Mouse (Mus musculus) left cerebral cortex, postnatal 25 days (tissue): ENCODE measurements at regions not wholly inside any gene's neighbourhood (a gene's known extent, or its start where the extent isn't known, plus 50 kb on each side); places are given as distances from the start of the nearest gene placed in this dataset.

ENCODE experiments used
- DNase-seq, 2 experiments: peaks; one replicate each; pipeline ENCODE4 v3.0.0; 2022; ENCODE audit warnings: low spot score in 2 of 2, mixed read lengths in 1 of 2
- intact Hi-C: fragments of 180-260 bp; cut with DNase I; formaldehyde crosslinking; loops from one replicate; pipeline ENCODE4 v1.15.1; 2025

GRCm38 (mm10) chr8:116383036-116383435, 121.7 kb upstream of the Dynlrb2 start:
- intact Hi-C loops = no loop called here
- DNase-seq = no peak

- intact Hi-C loops = no loop called here
- no peak for DNase-seq
These were observed 124.2 kb upstream of the Dynlrb2 start for GRCm38 (mm10) chr8:116380601-116381000.

- intact Hi-C loops = no loop called here
- no peak for DNase-seq
These were observed 124.9 kb upstream of the Dynlrb2 start for GRCm38 (mm10) chr8:116379851-116380250.

GRCm38 (mm10) chr8:116375758-116376157, 129.0 kb upstream of the Dynlrb2 start:
- DNase-seq = peak in 1 of 2 experiments; percentile 68
- intact Hi-C loops = no loop called here

GRCm38 (mm10) chr8:116373063-116373462, 131.7 kb upstream of the Dynlrb2 start:
- DNase-seq = peak in 1 of 2 experiments; percentile 24
- intact Hi-C loops = no loop called here

- DNase-seq = peak; percentile 26 to 82
- intact Hi-C loops = no loop called here
These were observed 132.2 kb upstream of the Dynlrb2 start for GRCm38 (mm10) chr8:116372574-116372973.

GRCm38 (mm10) chr8:116372056-116372455, 132.7 kb upstream of the Dynlrb2 start:
- DNase-seq = no peak
- intact Hi-C loops = no loop called here

GRCm38 (mm10) chr8:116367491-116367890, 137.3 kb upstream of the Dynlrb2 start:
- DNase-seq = no peak
- intact Hi-C loops = loop anchor here (10.0 kb wide), 1 partner anchor 1913 kb away; no protein-coding TSS in a partner anchor

GRCm38 (mm10) chr8:116366706-116367105, 138.1 kb upstream of the Dynlrb2 start:
- DNase-seq = no peak

GRCm38 (mm10) chr8:116364751-116365150, 140.0 kb upstream of the Dynlrb2 start:
- DNase-seq = no peak
- intact Hi-C loops = loop anchor here (10.0 kb wide), 1 partner anchor 1910 kb away; no protein-coding TSS in a partner anchor

More at GRCm38 (mm10) chr8:116366706-116367105, 138.1 kb upstream of the Dynlrb2 start:
- intact Hi-C loops = loop anchor here (10.0 kb wide), 1 partner anchor 1912 kb away; no protein-coding TSS in a partner anchor

GRCm38 (mm10) chr8:116364172-116364571, 140.6 kb upstream of the Dynlrb2 start:
- no peak for DNase-seq
- intact Hi-C loops = loop anchor here (10.0 kb wide), 1 partner anchor 1909 kb away; no protein-coding TSS in a partner anchor

- DNase-seq = no peak
- intact Hi-C loops = loop anchor here (10.0 kb wide), 1 partner anchor 1908 kb away; no protein-coding TSS in a partner anchor
These were observed 142.4 kb upstream of the Dynlrb2 start for GRCm38 (mm10) chr8:116362351-116362750.

GRCm38 (mm10) chr8:116359761-116360160, 145.0 kb upstream of the Dynlrb2 start:
- no peak for DNase-seq
- intact Hi-C loops = loop anchor here (10.0 kb wide), 1 partner anchor 1905 kb away; no protein-coding TSS in a partner anchor

GRCm38 (mm10) chr8:116354756-116355155, 150.0 kb upstream of the Dynlrb2 start:
- DNase-seq = no peak
- intact Hi-C loops = no loop called here

GRCm38 (mm10) chr8:116353911-116354310, 150.9 kb upstream of the Dynlrb2 start:
- intact Hi-C loops = no loop called here

GRCm38 (mm10) chr8:116352635-116353034, 152.1 kb upstream of the Dynlrb2 start:
- no peak for DNase-seq
- intact Hi-C loops = no loop called here

More at GRCm38 (mm10) chr8:116353911-116354310, 150.9 kb upstream of the Dynlrb2 start:
- DNase-seq = no peak

GRCm38 (mm10) chr8:116348971-116349370, 155.8 kb upstream of the Dynlrb2 start:
- intact Hi-C loops = no loop called here
- DNase-seq = no peak

- intact Hi-C loops = no loop called here
- no peak for DNase-seq
These were observed 157.8 kb upstream of the Dynlrb2 start for GRCm38 (mm10) chr8:116346990-116347389.

- intact Hi-C loops = no loop called here
These were observed 160.1 kb upstream of the Dynlrb2 start for GRCm38 (mm10) chr8:116344590-116345222.

GRCm38 (mm10) chr8:116343534-116343933, 161.2 kb upstream of the Dynlrb2 start:
- intact Hi-C loops = no loop called here
- DNase-seq = no peak

More at GRCm38 (mm10) chr8:116344590-116345222, 160.1 kb upstream of the Dynlrb2 start:
- DNase-seq = peak in 1 of 2 experiments; percentile 6

- DNase-seq = no peak
- intact Hi-C loops = loop anchor here (10.0 kb wide), 1 partner anchor 460 kb away; no protein-coding TSS in a partner anchor
These were observed 170.0 kb upstream of the Dynlrb2 start for GRCm38 (mm10) chr8:116334772-116335171.
